Mouse (Mus musculus) layer of hippocampus, adult 18-20 months (tissue): Measurements from ENCODE around the gene Sp3. TPM values are rescaled to one million over a fixed set of nuclear protein-coding genes. Genes with fewer than 3 reads are reported as not detected.
"Not testable (repeated sequence)": the region's sequence is repeated elsewhere in the genome, so short reads cannot be mapped to it uniquely, and the experiment has no call there.

Experiments
- DNase-seq, 2 experiments: peaks; one replicate each; pipeline ENCODE4 v3.0.0; 2022; ENCODE audit warnings: low spot score in 2 of 2
- microRNA-seq, 2 experiments: library from miRNA; unstranded; fragments of <30 nt; microRNA quantifications; one replicate each; pipeline ENCODE4 v1.2.0; 2021
- total RNA-seq, 2 experiments: library from RNA; stranded (reverse); gene quantifications; 2 replicates each; pipeline ENCODE4 v1.2.3; 2021

The Sp3 gene
- total RNA-seq, 2 experiments from 2014 or later = 64.6 to 65.5 TPM

DNA sequence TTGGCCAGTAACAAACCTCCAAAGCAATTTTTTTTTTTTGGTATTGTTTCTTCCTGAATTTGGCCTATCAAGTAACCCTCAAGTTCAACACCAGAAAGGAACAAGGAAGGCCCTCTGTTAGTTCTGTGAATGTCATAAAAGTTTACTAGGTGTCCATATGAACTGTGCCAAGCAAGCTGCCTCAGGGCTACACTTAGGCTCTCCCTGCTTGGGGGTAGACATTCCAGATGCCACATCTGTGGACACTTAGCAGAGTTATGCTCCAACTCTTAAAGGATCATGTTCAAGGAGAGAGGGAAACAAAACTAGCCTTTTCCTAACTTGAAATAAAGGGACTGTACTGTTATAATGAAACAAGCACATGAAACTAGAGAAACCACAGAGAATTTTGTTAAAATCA is 48.1 kb downstream of the Sp3 start:
- DNase-seq = no peak

DNA sequence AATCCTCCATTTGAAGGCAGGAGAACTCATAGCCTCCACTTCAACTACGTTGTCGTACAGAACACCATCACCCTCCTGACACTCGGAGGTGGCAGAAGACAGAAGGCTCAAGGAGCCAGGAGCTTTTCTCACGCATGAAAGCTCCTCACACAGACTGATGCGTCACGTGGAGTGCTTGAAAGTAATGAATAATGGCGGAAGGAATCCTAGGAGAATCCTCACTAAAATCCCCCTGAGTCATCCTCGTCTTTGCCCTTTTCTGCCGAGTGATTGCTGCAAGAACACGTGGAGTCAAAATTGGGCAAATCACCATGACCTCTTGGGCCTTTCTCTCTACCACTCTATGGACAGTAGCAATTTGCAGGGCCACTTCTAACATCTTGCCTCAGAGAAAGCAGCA is 55.3 kb downstream of the Sp3 start:
- no peak for DNase-seq

DNA sequence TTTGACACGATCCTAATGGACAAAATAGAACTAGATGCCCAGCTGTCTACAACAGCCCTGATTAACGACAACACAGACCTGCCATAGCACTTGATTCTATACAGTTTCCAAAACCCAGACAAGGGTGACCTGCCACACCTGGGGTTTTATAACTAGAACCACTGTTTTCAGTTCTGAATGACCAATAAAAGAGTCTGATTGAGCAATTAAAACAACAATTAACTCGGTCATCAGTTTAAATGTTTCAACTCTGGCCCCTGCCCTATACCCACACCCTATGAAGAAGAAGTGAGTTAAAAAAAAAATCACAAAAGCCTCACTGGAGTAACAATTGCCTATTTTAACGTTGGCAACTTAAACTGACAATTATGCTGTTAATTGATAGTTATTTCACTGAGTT is 64.1 kb downstream of the Sp3 start:
- no peak for DNase-seq

DNA sequence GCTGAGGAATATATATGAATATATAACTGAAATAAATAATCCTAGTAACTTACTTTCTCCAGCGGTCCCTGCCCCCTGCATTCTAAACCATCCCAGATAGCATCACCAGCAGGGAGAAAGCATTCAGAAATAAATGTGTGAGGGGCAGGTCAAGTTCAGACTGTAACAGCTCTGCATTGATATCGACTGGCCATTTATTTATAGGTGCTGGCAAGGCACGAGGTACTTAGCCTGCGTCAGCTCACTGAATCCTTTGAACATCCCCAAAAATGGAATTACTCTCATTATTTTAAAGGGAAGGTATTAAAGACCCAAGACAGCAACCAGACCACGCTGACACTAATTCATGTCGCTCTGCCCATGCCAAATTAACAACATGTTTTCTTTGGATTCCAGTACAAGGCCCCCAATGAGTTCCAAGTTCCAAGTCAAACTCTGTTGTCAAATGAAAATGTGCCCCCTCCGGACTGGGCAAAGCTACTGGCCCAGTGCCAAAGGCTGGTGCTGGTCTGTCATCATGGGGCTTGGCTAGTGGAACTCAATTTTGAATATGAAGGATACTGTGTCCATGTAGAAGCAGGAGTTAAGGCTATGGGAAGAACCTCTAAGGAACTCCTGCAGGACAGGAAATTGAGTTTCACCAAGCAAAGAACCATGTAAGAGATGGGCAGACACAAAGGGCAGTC is 64.9 kb downstream of the Sp3 start:
- DNase-seq = no peak

DNA sequence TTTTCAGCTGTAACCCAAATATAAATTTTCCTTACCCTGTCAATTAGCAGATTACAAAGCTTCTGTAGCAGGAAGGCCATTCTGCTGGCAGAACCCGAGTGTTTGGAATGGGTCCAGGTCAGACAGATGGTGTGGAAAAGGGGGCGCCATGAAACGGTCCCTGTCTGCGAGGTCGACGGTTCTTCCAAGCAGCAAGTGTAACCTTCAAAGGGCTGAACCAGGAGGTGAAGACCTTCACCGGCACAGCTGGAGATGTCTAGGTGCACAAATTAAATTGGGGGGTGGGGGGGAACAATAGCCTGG is 66.8 kb downstream of the Sp3 start:
- DNase-seq = no peak

DNA sequence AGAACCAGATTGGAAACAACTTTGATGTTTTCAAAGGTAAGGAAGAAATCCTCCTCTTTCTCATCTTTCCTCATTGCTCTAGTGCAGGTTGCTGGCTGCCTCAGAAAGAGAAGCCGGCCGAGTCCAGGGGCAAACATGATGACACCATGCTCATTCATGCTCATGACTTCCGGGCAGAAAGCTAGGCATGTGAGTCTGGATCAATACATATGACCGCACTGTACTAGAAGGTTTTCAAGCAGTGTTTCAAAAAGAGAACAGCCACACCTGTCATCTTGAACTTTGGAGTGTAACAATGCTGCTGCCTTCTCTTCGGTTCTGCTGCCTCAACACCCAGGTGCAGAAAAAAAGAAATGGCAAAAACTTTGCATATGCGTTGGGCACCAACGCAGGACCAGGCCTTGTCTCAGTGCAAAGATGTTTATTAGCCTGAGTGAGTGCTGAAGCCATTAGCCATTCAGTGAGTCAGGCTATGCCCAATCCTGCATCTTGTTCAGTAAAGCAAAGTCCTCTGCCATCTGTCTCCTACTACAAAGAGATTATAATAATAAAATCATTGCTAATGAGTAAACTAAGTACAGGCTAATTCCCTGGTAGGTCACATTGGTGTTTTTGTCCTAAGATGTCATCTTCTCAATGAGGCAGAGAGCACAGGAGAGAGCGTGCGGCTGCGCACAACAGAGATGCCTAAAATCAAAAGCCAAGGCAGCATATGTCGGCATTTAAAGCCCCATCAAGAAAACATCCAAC is 67.4 kb downstream of the Sp3 start:
- DNase-seq = peak in 1 of 2 experiments; percentile 28

DNA sequence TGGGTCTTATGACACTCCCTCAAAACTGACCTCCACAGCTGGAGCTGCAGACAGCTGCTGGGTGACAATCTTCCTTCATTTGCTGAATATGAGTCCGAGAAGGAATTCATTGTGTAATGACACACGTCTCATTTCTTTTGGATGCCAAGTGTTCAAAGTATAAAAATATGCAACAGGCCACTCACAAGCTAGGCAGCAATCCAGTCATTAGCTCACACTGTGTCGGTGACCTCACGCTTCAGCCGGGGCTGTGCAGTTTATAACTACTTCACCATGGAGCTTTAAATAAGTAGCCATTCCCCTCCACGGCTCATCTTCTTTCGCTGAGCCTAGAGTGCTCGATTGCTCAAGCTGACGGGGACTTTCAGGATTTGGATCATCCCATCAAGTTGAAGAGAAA is 68.7 kb downstream of the Sp3 start:
- no peak for DNase-seq

DNA sequence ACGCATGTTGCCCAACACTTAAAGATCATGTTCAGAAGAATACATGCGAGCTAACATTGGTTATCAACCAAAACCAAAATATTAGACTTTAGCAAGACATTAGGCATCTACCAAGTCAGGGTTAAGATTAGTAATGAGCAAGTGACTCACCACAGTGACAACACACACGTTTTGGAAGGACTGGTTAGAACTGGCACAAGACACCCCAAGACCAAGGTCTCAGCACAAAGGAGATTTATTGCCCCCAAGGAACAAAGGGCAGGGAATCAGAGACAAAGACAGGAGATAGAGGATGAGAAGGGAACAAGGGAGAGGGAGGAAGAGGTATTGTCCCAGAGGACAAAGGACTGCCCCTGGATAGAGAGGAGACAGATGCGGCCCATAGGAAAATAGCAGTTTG is 71.2 kb downstream of the Sp3 start:
- DNase-seq = no peak

DNA sequence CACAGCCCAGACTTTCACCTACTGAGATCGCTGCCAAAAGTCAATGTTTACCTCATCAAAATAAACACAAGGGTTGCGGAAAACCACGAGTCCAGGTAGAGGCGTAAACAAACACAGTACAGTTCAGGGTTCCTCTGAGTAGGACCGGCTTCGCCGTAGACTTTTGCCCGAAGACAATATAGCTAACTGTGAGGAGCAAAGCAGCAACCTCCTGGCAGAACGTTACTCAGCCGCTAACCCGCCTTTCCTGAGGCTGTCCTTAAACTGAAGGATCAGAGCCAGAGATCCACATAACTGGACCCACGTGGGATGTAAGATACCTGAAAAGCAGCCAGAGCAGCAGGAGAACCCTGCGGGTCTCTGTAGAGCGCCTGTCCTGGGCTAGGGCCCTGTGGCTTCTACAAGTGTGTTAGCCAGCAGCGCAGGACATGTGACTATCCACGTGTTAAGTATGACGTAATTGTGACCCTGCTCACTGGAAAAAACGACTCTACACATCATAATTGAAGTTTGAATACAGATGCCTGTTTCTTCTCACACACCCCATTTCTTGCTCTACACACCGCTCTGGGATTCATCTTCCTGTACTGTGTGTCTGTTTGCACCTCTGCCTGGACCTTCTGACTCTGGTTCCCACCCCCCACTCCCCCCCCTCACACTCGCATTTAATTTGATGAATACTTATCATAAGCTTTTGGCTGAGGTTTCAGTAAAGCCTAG is 71.9 kb downstream of the Sp3 start:
- no peak for DNase-seq

DNA sequence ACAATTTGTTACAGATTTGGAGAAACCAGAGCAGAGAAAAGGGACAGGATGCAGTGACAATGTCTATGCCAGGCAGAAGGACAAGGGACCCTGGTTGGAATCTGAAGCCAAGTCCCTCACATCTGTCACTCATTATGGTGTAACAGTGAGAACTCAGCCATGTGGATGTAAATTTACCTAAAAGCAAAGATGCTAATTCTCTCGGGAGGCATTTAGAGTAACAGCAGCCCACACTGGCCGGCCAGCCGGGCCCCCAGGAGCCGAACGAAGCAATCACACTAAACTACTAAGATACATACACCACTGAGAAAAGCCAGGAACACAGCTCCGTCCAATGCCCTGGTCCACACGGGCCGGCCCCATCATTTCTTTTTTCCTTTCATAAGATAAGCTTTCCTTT is 73.5 kb downstream of the Sp3 start:
- no peak for DNase-seq

DNA sequence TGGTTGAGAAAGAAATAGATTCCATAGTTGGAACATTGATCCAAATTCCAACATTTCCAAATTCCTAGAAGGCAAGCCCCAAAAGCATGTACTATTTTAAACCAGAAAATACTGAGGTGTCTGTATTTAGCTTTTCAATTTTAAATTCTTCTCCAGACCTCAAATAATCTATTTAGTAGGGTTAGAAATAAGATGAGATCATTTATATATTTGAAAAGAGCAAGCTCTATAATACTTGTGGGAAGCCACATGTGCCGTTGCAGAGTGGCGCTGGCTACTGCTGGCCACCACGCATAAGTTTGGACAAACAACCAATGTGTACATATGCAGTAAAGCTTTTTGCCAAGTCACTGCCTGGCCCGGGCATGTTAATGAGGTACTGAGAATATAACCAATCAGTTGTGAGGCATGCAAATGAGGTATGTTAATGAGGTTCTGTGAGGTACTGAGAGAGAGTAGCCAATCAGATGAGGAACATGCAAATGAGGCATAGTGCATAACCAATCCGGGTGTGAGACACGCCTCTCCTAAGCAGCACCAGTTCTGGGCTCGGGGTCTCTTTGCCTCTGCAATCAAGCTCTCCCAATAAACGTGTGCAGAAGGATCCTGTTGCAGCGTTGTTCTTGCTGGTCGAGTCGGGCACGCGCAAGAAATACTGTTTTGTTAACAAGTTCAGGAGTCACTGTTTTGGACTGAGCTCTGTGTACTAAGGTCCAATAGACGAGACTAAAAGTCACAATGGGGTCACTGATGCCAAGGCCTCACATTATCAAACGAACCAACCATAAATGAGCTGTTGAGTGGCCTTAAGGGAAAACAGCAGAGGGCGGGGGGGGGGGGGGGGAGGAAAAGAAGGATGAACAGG is 77.2 kb downstream of the Sp3 start:
- DNase-seq = not testable (repeated sequence)

DNA sequence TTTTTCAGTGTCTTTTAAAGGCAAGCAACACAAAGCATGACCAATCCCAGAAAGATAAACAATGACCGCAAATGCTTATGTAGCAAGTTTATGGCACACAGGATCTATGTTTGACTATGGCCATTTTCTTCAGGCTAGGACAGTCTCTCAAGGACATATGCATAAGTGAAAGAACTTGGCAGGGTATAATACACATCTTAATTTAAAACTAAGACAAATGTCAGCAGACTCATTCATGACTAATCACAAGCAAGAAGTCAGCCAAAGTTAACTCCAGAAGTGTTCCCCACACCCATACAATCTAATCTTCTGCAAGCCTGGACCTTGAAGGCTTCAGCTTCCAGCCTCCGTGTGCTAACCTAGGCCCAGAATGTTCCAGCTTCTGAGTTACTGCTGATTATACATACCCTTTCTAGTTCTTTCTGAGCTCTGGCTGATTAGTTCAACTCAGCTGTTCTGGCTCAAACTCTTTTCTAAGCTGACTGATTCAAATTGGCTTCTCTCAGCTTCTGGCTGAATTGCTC is 81.4 kb downstream of the Sp3 start:
- DNase-seq = no peak

DNA sequence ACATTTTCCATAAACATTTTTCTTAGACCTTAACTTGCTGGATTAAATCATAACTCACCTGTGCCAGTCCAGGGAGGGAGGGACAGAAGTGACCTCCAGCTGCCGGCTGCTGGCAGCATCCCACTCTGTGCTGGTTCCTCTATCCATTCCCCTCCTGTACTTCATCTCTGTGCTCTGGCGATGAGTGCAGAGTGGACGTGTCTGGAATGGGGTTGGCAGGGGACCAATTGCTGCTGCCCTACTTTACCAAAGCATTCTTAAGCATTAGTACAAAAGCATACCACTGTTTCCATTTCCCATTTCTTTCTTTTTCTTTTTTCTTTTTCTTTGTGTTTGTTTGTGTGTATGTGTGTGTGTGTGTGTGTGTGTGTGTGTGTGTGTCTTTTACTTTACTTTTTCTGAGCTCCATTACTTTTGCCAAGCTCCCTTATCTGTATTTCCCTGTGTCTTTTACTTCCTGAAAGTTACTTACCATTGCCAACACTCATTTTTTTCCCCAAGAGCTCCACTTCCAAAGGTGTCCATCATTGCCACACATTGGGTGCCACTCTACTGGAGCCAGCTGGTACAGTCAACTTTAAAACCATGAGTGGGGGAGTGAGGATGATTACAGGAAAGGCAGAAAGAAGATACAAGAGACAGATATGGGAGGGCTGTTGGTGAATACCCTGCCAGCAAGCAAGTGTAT is 82.0 kb downstream of the Sp3 start:
- no peak for DNase-seq

DNA sequence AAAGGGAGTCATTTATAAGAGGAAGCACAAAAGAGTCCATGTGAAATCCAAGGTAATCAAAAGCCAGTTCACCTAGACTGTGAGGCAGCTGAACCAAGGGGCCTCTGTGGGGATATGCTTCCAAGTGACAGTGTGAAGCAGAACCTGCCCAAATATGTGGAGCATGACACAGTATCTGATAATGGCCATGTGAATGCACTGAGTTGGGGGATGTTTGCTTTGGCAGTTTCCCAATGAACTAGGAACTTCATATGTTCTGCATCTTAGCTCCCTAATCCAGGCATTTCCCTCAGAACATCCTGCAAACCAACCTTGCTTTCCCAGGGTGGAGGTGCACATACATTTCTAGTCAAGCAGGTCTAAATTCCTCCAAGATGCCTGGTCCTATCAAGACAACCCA is 90.4 kb downstream of the Sp3 start:
- no peak for DNase-seq

Small RNA genes within 50 kb of the gene (microRNA-seq; reads per million reads assigned to microRNA genes)
- gene Gm25960 = 0 reads per million in 2 experiments

Other genes starting within 250 kb of the Sp3 start
- gene Gm11084, start 6.3 kb upstream of the Sp3 start, total RNA-seq = not detected
- 100 to 1,000 TPM; 109 to 112 TPM for gene Ola1, start 238.5 kb upstream of the Sp3 start, total RNA-seq